In genomic region chr7:114275372-114276004, GRCm38 (mm10) we compare ENCODE assay signal across 8 mouse cellular contexts. TPM values are rescaled to one million over a fixed set of nuclear protein-coding genes. Genes with fewer than 3 reads are reported as not detected.
DNase-seq lines count a peak whose midpoint lies in the region; ATAC-seq and TF ChIP-seq lines count a peak whose summit lies in the region.

No protein-coding gene starts in this region.

- CTCF ChIA-PET in Patski (lab: Charles Lee), result interaction anchor here (0.6 to 1.7 kb wide), 5 partner anchors 8 to 1801 kb away, joined by 3 to 5 read pairs (median 3); partner anchors contain the start of gene Pde3b

- no peak for TF ChIP-seq CTCF in Patski (IDR thresholded peaks at IDR 0.05)

- POLR2A ChIA-PET in Patski (lab: Charles Lee), result interaction anchor here (0.6 to 1.9 kb wide), 3 partner anchors 21 to 257 kb away, joined by 3 to 7 read pairs (median 3); partner anchors contain the start of gene Copb1

- peaks cover 34% of the 10 kb centered on the region for H3K36me3 ChIP-seq in kidney, embryonic 15.5 days
- peaks cover 20% of the 10 kb centered on the region for H3K36me3 ChIP-seq in hindbrain, embryonic 12.5 days
- peaks cover 6% of the 10 kb centered on the region for H3K36me3 ChIP-seq in midbrain, embryonic 11.5 days (ENCODE audit: control insufficient read depth, insufficient read depth, low read length)

- in situ Hi-C loops in Patski (cut with MboI; ENCODE audit: low pct_unique_long_range_greater_than_20kb), result loop anchor here (5.0 to 25.0 kb wide), 4 partner anchors 142 to 537 kb away; partner anchors contain the start of genes Calca, Calcb and Pde3b

- no peak for ATAC-seq in kidney, embryonic 15.5 days (replicated peaks; ENCODE audit: low FRiP score)
- ATAC-seq in Patski, result peak; percentile 63
- no peak; the same call in none of the 2 replicates for ATAC-seq in hindbrain, embryonic 12.5 days (ENCODE audit: low FRiP score)
- no peak; the same call in 1 of the 2 replicates for ATAC-seq in midbrain, embryonic 11.5 days (ENCODE audit: low FRiP score)

- DNase-seq in kidney, adult 8-10 months, result no peak
- DNase-seq in Patski (ENCODE audit: low read depth, low spot score), result no peak
- DNase-seq in midbrain, embryonic 11.5 days (ENCODE audit: low spot score, missing footprints), result no peak
- DNase-seq in layer of hippocampus, adult 11-12 months (ENCODE audit: low spot score), result no peak
- DNase-seq in urinary bladder, postnatal 25 days (ENCODE audit: low spot score), result no peak
- DNase-seq in cerebellum, adult 8-10 months, result no peak

- H3K27ac ChIP-seq in kidney, embryonic 15.5 days, result peak overlapping the region; percentile 67
- peak overlapping the region; percentile 68; the same call in 1 of the 2 replicates for H3K27ac ChIP-seq in hindbrain, embryonic 12.5 days
- H3K27ac ChIP-seq in midbrain, embryonic 11.5 days (ENCODE audit: low read depth, low read length), result no peak overlapping the region

- no peaks in the 10 kb centered on the region for H3K9me3 ChIP-seq in kidney, embryonic 15.5 days (replicated peaks)
- H3K9me3 ChIP-seq in hindbrain, embryonic 12.5 days (replicated peaks), result no peaks in the 10 kb centered on the region
- H3K9me3 ChIP-seq in midbrain, embryonic 11.5 days (ENCODE audit: control insufficient read depth, low read length), result no peaks in the 10 kb centered on the region

- WGBS in kidney, embryonic 15.5 days, result 1% methylated on average over 24 of the region's 24 CpGs
- 2% methylated on average over 24 of the region's 24 CpGs for WGBS in hindbrain, embryonic 12.5 days
- 2% methylated on average over 24 of the region's 24 CpGs for WGBS in midbrain, embryonic 11.5 days

- H3K9ac ChIP-seq in kidney, embryonic 15.5 days, result peak overlapping the region; percentile 86
- peak overlapping the region; percentile 93 for H3K9ac ChIP-seq in hindbrain, embryonic 12.5 days
- H3K9ac ChIP-seq in midbrain, embryonic 11.5 days (ENCODE audit: low read length), result peak overlapping the region; percentile 91

- peak overlapping the region; percentile 80 for H3K4me3 ChIP-seq in kidney, embryonic 15.5 days (replicated peaks)
- peak overlapping the region; percentile 85 for H3K4me3 ChIP-seq in hindbrain, embryonic 12.5 days
- H3K4me3 ChIP-seq in midbrain, embryonic 11.5 days (ENCODE audit: low read depth, low read length), result peak overlapping the region; percentile 76

- no peaks in the 10 kb centered on the region for H3K27me3 ChIP-seq in kidney, embryonic 15.5 days
- no peaks in the 10 kb centered on the region for H3K27me3 ChIP-seq in Patski
- no peaks in the 10 kb centered on the region for H3K27me3 ChIP-seq in hindbrain, embryonic 12.5 days
- no peaks in the 10 kb centered on the region for H3K27me3 ChIP-seq in midbrain, embryonic 11.5 days (ENCODE audit: control insufficient read depth, insufficient read depth, low read length)

- peaks cover 14% of the 10 kb centered on the region for H3K4me1 ChIP-seq in kidney, embryonic 15.5 days
- H3K4me1 ChIP-seq in hindbrain, embryonic 12.5 days, result peaks cover 9% of the 10 kb centered on the region
- H3K4me1 ChIP-seq in midbrain, embryonic 11.5 days (ENCODE audit: control insufficient read depth, insufficient read depth, low read length), result peaks cover 9% of the 10 kb centered on the region; the same call in 1 of the 2 replicates

- H3K4me2 ChIP-seq in kidney, embryonic 15.5 days, result peak overlapping the region; percentile 79
- peak overlapping the region; percentile 88 for H3K4me2 ChIP-seq in hindbrain, embryonic 12.5 days (replicated peaks)
- peak overlapping the region; percentile 78 for H3K4me2 ChIP-seq in midbrain, embryonic 11.5 days

RNA-seq across cellular contexts. Expression of gene Psma1, which starts 0.4 kb away (rescaled TPM):
- 422 and 445 TPM in 2 replicates for polyA plus RNA-seq in kidney, embryonic 15.5 days (2015; fragmentation: Nextera tagmentation; extraction: Ambion mirVana)
- 258 TPM for polyA plus RNA-seq in Patski (2021)
- polyA plus RNA-seq in hindbrain, embryonic 12.5 days (2016; fragmentation: Nextera tagmentation; extraction: Ambion mirVana), result 334 and 360 TPM in 2 replicates
- 489 and 490 TPM in 2 replicates for polyA plus RNA-seq in midbrain, embryonic 11.5 days (2014; fragmentation: Nextera tagmentation; extraction: Ambion mirVana)

RNA-seq across cellular contexts. Expression of gene Copb1, which starts 21.0 kb away (rescaled TPM):
- polyA plus RNA-seq in kidney, embryonic 15.5 days (2015; fragmentation: Nextera tagmentation; extraction: Ambion mirVana), result 125 and 131 TPM in 2 replicates
- polyA plus RNA-seq in Patski (2021), result 134 TPM
- polyA plus RNA-seq in hindbrain, embryonic 12.5 days (2016; fragmentation: Nextera tagmentation; extraction: Ambion mirVana), result 104 and 109 TPM in 2 replicates
- polyA plus RNA-seq in midbrain, embryonic 11.5 days (2014; fragmentation: Nextera tagmentation; extraction: Ambion mirVana), result 117 and 140 TPM in 2 replicates
